Mouse (Mus musculus): ENCODE data around the gene Zfp273. TPM values are rescaled to one million over a fixed set of nuclear protein-coding genes. Genes with fewer than 3 reads are reported as not detected.
"Not testable (repeated sequence)": the region's sequence is repeated elsewhere in the genome, so short reads cannot be mapped to it uniquely, and the experiment has no call there.

Zfp273 gene
- total RNA-seq, 4 experiments from 2014 or later: 4.5 to 8.0 (median 7.4) TPM

GRCm38 (mm10) chr13:67867899-67868298 lies 54.4 kb downstream of the Zfp273 start:
- DNase-seq: no peak

DNA sequence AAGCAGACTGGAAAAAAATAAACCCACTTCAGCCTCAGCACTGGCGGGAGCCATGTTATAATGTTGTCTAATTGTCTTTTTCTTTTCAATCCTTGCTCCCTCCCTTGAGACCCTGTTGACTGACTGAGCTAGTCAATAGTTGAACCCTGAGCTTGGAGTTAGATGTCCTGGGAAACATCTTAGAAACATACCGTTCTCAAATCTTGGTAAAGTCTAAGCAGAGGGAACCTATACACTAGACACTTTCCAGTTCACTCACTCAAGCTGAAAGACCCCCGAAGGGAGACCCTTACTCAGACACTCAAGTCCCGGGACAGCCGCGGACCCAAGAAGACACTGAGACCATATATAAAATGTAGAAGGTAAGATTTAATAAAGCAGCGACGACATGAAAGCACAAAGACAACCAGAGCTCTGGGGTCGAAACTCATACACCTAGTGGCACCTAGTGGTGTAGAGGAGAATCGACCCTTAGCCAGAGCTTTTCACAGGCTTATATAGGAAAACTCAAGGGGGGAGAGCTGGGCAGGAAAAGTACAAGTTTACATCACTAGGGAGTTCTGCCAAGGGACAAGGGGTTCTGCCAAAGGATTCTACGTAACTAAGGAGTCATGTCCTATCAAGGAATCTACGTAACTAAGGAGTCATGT lies 62.6 kb downstream of the Zfp273 start:
- DNase-seq: not testable (repeated sequence)

Other genes with a start within 250 kb of the Zfp273 start
- gene Zfp729b, start 204.0 kb upstream of the Zfp273 start, total RNA-seq (2022): 10 to 100 TPM in 1 of 4 experiments, 1 to 10 TPM in 3; 6.7 to 11.0 (median 9.3) TPM
- gene Gm49345, start 176.0 kb upstream of the Zfp273 start, total RNA-seq (2022): 1 to 10 TPM in 1 of 4 experiments, under 1 TPM in 3; 0.44 to 2.4 (median 0.78) TPM
- 10 to 100 TPM in 2 of 4 experiments, 1 to 10 TPM in 2; 7.3 to 10.5 (median 9.2) TPM for gene Zfp729a, start 175.9 kb upstream of the Zfp273 start, total RNA-seq (2022)
- gene Zfp738, start 126.7 kb upstream of the Zfp273 start, total RNA-seq (2022): 10 to 100 TPM; 12.6 to 19.6 (median 16.1) TPM
- 10 to 100 TPM; 12.1 to 14.5 (median 12.7) TPM for gene Zfp65, start 84.6 kb upstream of the Zfp273 start, total RNA-seq (2022)
- 1 to 10 TPM; 3.8 to 7.0 (median 6.4) TPM for gene Zfp85, start 58.5 kb upstream of the Zfp273 start, total RNA-seq (2022)
- 1 to 10 TPM; 2.3 to 4.2 (median 2.6) TPM for gene Zfp493, start 34.0 kb upstream of the Zfp273 start, total RNA-seq (2022)
- 1 to 10 TPM; 2.8 to 4.4 (median 3.1) TPM for gene Gm10037, start 17.4 kb downstream of the Zfp273 start, total RNA-seq (2022)
- gene BC048507, start 49.6 kb downstream of the Zfp273 start, total RNA-seq (2022): not detected